Mouse (Mus musculus): ENCODE data around the gene Cd4. TPM values are rescaled to one million over a fixed set of nuclear protein-coding genes. Genes with fewer than 3 reads are reported as not detected.
A peak's percentile ranks its signal among the peaks of the same experiment; 100 is the strongest.

Gene Cd4
- polyA plus RNA-seq, 1 experiment from 2014 or later = 0.13 TPM

- peak overlapping the region; percentile 95 for H3K4me3 ChIP-seq (ENCODE audit: low read length)
- peak overlapping the region; percentile 92 for H3K4me2 ChIP-seq (ENCODE audit: low read depth, low read length)
- no peaks in the 10 kb centered on the region for H3K9me3 ChIP-seq (ENCODE audit: control insufficient read depth, low read length)
- peaks cover 41% of the 10 kb centered on the region for H3K4me1 ChIP-seq (replicated peaks; ENCODE audit: control insufficient read depth, insufficient read depth, low read length)
- H3K9ac ChIP-seq (ENCODE audit: low read length) = peak overlapping the region; percentile 95
- H3K27ac ChIP-seq (ENCODE audit: low read length) = peak overlapping the region; percentile 100
- WGBS = under 1% methylated on average over 43 of the region's 67 CpGs
- no peaks in the 10 kb centered on the region for H3K27me3 ChIP-seq (ENCODE audit: control insufficient read depth, insufficient read depth, low read depth, low read length)
- H3K36me3 ChIP-seq (ENCODE audit: control insufficient read depth, insufficient read depth, low read length) = peaks cover 22% of the 10 kb centered on the region
- peak; percentile 72 for ATAC-seq (ENCODE audit: low read depth)
Observed at GRCm38 (mm10) chr6:124916695-124917517, 28.9 kb upstream of the Cd4 start.

GRCm38 (mm10) chr6:124915942-124916694 lies 28.1 kb upstream of the Cd4 start:
- Histone ChIP-seq H3K27ac (ENCODE audit: low read length) (peak overlapping the region; percentile 100), H3K27me3 (ENCODE audit: control insufficient read depth, insufficient read depth, low read depth, low read length) (no peaks in the 10 kb centered on the region), H3K9ac (ENCODE audit: low read length) (peak overlapping the region; percentile 95), H3K4me3 (ENCODE audit: low read length) (peak overlapping the region; percentile 95), H3K9me3 (ENCODE audit: control insufficient read depth, low read length) (no peaks in the 10 kb centered on the region), H3K4me2 (ENCODE audit: low read depth, low read length) (peak overlapping the region; percentile 92), H3K4me1 (replicated peaks; ENCODE audit: control insufficient read depth, insufficient read depth, low read length) (peaks cover 33% of the 10 kb centered on the region), H3K36me3 (ENCODE audit: control insufficient read depth, insufficient read depth, low read length) (peaks cover 22% of the 10 kb centered on the region)
- ATAC-seq (ENCODE audit: low read depth) = no peak
- 4% methylated on average over 12 of the region's 12 CpGs for WGBS

- Histone ChIP-seq H3K9me3 (ENCODE audit: control insufficient read depth, low read length) (no peaks in the 10 kb centered on the region), H3K9ac (ENCODE audit: low read length) (peak overlapping the region; percentile 95), H3K4me1 (replicated peaks; ENCODE audit: control insufficient read depth, insufficient read depth, low read length) (peaks cover 28% of the 10 kb centered on the region), H3K36me3 (ENCODE audit: control insufficient read depth, insufficient read depth, low read length) (peaks cover 22% of the 10 kb centered on the region), H3K27me3 (ENCODE audit: control insufficient read depth, insufficient read depth, low read depth, low read length) (no peaks in the 10 kb centered on the region), H3K27ac (ENCODE audit: low read length) (peak overlapping the region; percentile 2), H3K4me3 (ENCODE audit: low read length) (peak overlapping the region; percentile 95), H3K4me2 (ENCODE audit: low read depth, low read length) (peak overlapping the region; percentile 92)
- WGBS = 16% methylated on average over 22 of the region's 22 CpGs
- ATAC-seq (ENCODE audit: low read depth) = no peak
Observed at GRCm38 (mm10) chr6:124915160-124915941, 27.3 kb upstream of the Cd4 start.

- no peak overlapping the region for H3K9ac ChIP-seq (ENCODE audit: low read length)
- H3K4me2 ChIP-seq (ENCODE audit: low read depth, low read length) = no peak overlapping the region
- 80% methylated on average over 7 of the region's 7 CpGs for WGBS
- no peak overlapping the region for H3K4me3 ChIP-seq (ENCODE audit: low read length)
- H3K27me3 ChIP-seq (ENCODE audit: control insufficient read depth, insufficient read depth, low read depth, low read length) = peaks cover 7% of the 10 kb centered on the region; the same call in 1 of the 2 replicates
- no peak for ATAC-seq (ENCODE audit: low read depth)
- peaks cover 22% of the 10 kb centered on the region for H3K36me3 ChIP-seq (ENCODE audit: control insufficient read depth, insufficient read depth, low read length)
- H3K27ac ChIP-seq (ENCODE audit: low read length) = no peak overlapping the region
- H3K4me1 ChIP-seq (replicated peaks; ENCODE audit: control insufficient read depth, insufficient read depth, low read length) = peaks cover 31% of the 10 kb centered on the region
- no peaks in the 10 kb centered on the region for H3K9me3 ChIP-seq (ENCODE audit: control insufficient read depth, low read length)
Observed at GRCm38 (mm10) chr6:124914511-124914910, 26.5 kb upstream of the Cd4 start.

GRCm38 (mm10) chr6:124913721-124914285 lies 25.8 kb upstream of the Cd4 start:
- H3K27me3 ChIP-seq (ENCODE audit: control insufficient read depth, insufficient read depth, low read depth, low read length) = peaks cover 7% of the 10 kb centered on the region; the same call in 1 of the 2 replicates
- H3K27ac ChIP-seq (ENCODE audit: low read length) = no peak overlapping the region
- no peak for ATAC-seq (ENCODE audit: low read depth)
- H3K4me2 ChIP-seq (ENCODE audit: low read depth, low read length) = no peak overlapping the region
- H3K9me3 ChIP-seq (ENCODE audit: control insufficient read depth, low read length) = no peaks in the 10 kb centered on the region
- no peak overlapping the region for H3K9ac ChIP-seq (ENCODE audit: low read length)
- H3K36me3 ChIP-seq (ENCODE audit: control insufficient read depth, insufficient read depth, low read length) = peaks cover 22% of the 10 kb centered on the region
- WGBS = 67% methylated on average over 14 of the region's 14 CpGs
- peaks cover 28% of the 10 kb centered on the region for H3K4me1 ChIP-seq (replicated peaks; ENCODE audit: control insufficient read depth, insufficient read depth, low read length)
- H3K4me3 ChIP-seq (ENCODE audit: low read length) = no peak overlapping the region

GRCm38 (mm10) chr6:124913214-124913613 lies 25.2 kb upstream of the Cd4 start:
- 51% methylated on average over 6 of the region's 6 CpGs for WGBS
- no peak for ATAC-seq (ENCODE audit: low read depth)
- H3K9ac ChIP-seq (ENCODE audit: low read length) = no peak overlapping the region
- H3K4me3 ChIP-seq (ENCODE audit: low read length) = no peak overlapping the region
- H3K4me2 ChIP-seq (ENCODE audit: low read depth, low read length) = no peak overlapping the region
- peaks cover 7% of the 10 kb centered on the region; the same call in 1 of the 2 replicates for H3K27me3 ChIP-seq (ENCODE audit: control insufficient read depth, insufficient read depth, low read depth, low read length)
- H3K4me1 ChIP-seq (replicated peaks; ENCODE audit: control insufficient read depth, insufficient read depth, low read length) = peaks cover 22% of the 10 kb centered on the region
- H3K36me3 ChIP-seq (ENCODE audit: control insufficient read depth, insufficient read depth, low read length) = peaks cover 22% of the 10 kb centered on the region
- H3K27ac ChIP-seq (ENCODE audit: low read length) = no peak overlapping the region
- H3K9me3 ChIP-seq (ENCODE audit: control insufficient read depth, low read length) = no peaks in the 10 kb centered on the region

DNA sequence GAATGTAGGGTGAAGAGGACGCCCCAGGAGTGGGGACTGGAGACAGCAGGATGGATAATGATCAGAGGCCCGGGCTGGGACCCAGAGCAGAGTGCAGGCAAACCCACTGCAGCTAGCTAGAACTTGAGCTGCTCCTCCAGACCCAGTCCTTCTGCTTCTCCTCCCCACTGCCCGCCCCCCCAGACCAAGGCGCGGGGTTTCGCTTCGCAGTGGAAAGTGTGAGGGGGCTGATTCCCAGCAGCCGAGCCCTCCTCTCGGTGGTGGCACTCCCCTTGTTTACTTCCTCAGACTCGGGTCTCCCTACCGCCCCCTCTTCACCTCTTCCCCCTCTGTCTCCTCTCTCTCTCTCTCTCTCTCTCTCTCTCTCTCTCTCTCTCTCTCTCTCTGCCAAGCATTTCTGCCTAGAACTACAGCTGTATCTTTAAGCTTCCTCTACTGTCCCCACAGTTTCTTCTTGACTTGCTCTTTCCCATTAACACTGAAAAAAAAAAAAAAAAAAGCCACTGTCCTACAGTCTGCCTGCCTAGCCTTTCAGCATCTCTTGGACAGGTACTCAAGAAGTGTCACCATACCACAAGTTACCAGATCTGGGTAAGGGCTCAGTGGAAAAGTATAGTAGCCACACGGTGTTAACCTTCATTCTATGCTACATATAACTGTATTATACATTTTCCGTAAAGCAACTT lies 23.7 kb upstream of the Cd4 start, which contains the start of gene Lag3:
Gene Lag3 (minus strand): TSS at position 173 of the 686 bp plus-strand sequence.
- Histone ChIP-seq H3K9ac (ENCODE audit: low read length) (peak within 1 kb of the TSS; percentile 31; the same call in 1 of the 2 replicates), H3K27me3 (ENCODE audit: control insufficient read depth, insufficient read depth, low read depth, low read length) (peaks cover 7% of the 10 kb centered on the region; the same call in 1 of the 2 replicates), H3K4me3 (ENCODE audit: low read length) (no peak within 1 kb of the TSS), H3K36me3 (ENCODE audit: control insufficient read depth, insufficient read depth, low read length) (peaks cover 22% of the 10 kb centered on the region), H3K4me1 (replicated peaks; ENCODE audit: control insufficient read depth, insufficient read depth, low read length) (peaks cover 22% of the 10 kb centered on the region), H3K4me2 (ENCODE audit: low read depth, low read length) (peak within 1 kb of the TSS; percentile 37; the same call in 1 of the 2 replicates), H3K9me3 (ENCODE audit: control insufficient read depth, low read length) (no peaks in the 10 kb centered on the region), H3K27ac (ENCODE audit: low read length) (no peak within 1 kb of the TSS)
- ATAC-seq (ENCODE audit: low read depth) = peak; percentile 18; the same call in 1 of the 2 replicates
- WGBS = 16% methylated on average over 12 of the region's 13 CpGs

DNA sequence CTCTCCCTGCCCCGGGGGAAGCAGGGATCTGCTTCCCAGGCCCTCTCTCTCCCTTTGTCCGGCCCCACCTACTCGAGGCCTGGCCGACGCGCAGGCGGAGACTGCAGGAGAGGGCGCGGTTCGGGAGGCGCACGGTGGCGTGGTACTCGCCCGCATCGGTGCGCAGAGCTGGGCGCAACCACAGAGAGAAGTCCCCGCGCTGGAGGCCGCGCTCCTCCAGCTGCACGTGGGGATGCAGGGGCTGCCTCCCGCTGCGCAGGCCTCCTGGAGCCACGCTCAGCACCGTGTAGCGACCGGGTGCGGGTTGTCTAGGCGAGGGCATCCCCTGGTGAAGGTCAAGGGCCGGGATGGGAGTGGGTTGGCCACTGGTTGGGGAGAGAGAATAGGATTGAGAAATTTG lies 22.0 kb upstream of the Cd4 start:
- ATAC-seq (ENCODE audit: low read depth) = peak; percentile 15; the same call in 1 of the 2 replicates
- peaks cover 15% of the 10 kb centered on the region for H3K4me1 ChIP-seq (replicated peaks; ENCODE audit: control insufficient read depth, insufficient read depth, low read length)
- H3K27ac ChIP-seq (ENCODE audit: low read length) = no peak overlapping the region
- peak overlapping the region; percentile 22 for H3K4me3 ChIP-seq (ENCODE audit: low read length)
- peak overlapping the region; percentile 45 for H3K4me2 ChIP-seq (ENCODE audit: low read depth, low read length)
- WGBS = 8% methylated on average over 32 of the region's 32 CpGs
- peak overlapping the region; percentile 56 for H3K9ac ChIP-seq (ENCODE audit: low read length)
- H3K9me3 ChIP-seq (ENCODE audit: control insufficient read depth, low read length) = no peaks in the 10 kb centered on the region
- peaks cover 21% of the 10 kb centered on the region for H3K36me3 ChIP-seq (ENCODE audit: control insufficient read depth, insufficient read depth, low read length)
- peaks cover 7% of the 10 kb centered on the region; the same call in 1 of the 2 replicates for H3K27me3 ChIP-seq (ENCODE audit: control insufficient read depth, insufficient read depth, low read depth, low read length)
